Mouse (Mus musculus) adrenal gland, adult 2 months (tissue): ENCODE results near the gene Tulp1. TPM values are rescaled to one million over a fixed set of nuclear protein-coding genes. Genes with fewer than 3 reads are reported as not detected.
"Not testable (repeated sequence)": the region's sequence is repeated elsewhere in the genome, so short reads cannot be mapped to it uniquely, and the experiment has no call there.

Experiments used
- DNase-seq: peaks from one replicate; pipeline ENCODE4 v3.0.0; 2021
- polyA plus RNA-seq: library from polyadenylated mRNA; depleted of rRNA; stranded (reverse); fragments of >200 nt; gene quantifications from 2 replicates; pipeline ENCODE4 v1.2.3, GENCODE M21; 2012
- total RNA-seq, 2 experiments: library from RNA; stranded (reverse); gene quantifications; 2 replicates each; pipeline ENCODE4 v1.2.3; 2021

Gene Tulp1
- total and polyA plus RNA-seq, 3 experiments = 0.49 TPM; not detected in 2

- no peak for DNase-seq
Measured at GRCm38 (mm10) chr17:28337547-28337946, 27.5 kb downstream of the Tulp1 start.

- DNase-seq = no peak
Measured at GRCm38 (mm10) chr17:28335267-28335666, 29.8 kb downstream of the Tulp1 start.

DNA sequence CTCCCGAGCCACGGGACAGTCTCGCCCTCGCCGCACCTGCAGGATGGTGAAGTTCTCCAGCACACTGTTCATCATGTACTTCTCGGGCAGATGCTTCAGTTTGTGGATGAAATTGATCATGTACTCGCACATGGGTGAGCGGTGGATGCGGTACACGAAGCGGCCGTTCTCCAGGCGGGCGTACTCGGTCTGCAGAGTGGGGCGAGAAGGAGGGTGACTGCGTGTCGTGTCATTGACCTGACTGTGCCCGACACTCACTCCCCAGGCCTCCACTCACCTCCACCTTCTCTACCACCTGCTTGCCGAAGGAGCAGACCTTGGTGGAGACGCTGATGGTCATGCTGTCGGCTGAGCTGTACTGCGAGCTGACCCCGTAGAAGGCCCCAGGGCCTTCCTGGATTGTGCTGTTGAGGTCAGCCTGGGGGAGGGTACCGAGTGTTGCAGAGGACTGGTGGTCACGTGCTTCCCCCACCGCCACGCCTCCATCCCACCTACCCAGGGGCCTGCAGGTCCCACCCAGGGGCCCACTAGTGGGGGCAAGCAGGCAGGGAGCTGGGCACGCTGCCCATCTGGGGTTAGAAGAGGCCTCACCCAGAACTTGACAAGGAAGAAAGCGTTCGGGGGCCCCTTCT lies 32.0 kb downstream of the Tulp1 start:
- peak; percentile 17 for DNase-seq

- no peak for DNase-seq
Measured at GRCm38 (mm10) chr17:28332113-28332914, 32.7 kb downstream of the Tulp1 start.

GRCm38 (mm10) chr17:28331241-28332112 lies 33.5 kb downstream of the Tulp1 start:
- DNase-seq = no peak

GRCm38 (mm10) chr17:28330590-28330989 lies 34.4 kb downstream of the Tulp1 start:
- DNase-seq = not testable (repeated sequence)

GRCm38 (mm10) chr17:28330232-28330546 lies 34.8 kb downstream of the Tulp1 start:
- no peak for DNase-seq

- no peak for DNase-seq
Measured at GRCm38 (mm10) chr17:28329503-28330231, 35.4 kb downstream of the Tulp1 start.

GRCm38 (mm10) chr17:28328946-28329345 lies 36.1 kb downstream of the Tulp1 start:
- no peak for DNase-seq

GRCm38 (mm10) chr17:28328366-28328928 lies 36.6 kb downstream of the Tulp1 start, which contains the start of gene Rpl10a:
Rpl10a (plus strand) TSS chr17:28328471.
- DNase-seq = peak; percentile 96

- DNase-seq = peak; percentile 75
Measured at GRCm38 (mm10) chr17:28327673-28328325, 37.2 kb downstream of the Tulp1 start.

GRCm38 (mm10) chr17:28326951-28327350 lies 38.1 kb downstream of the Tulp1 start:
- DNase-seq = no peak

DNA sequence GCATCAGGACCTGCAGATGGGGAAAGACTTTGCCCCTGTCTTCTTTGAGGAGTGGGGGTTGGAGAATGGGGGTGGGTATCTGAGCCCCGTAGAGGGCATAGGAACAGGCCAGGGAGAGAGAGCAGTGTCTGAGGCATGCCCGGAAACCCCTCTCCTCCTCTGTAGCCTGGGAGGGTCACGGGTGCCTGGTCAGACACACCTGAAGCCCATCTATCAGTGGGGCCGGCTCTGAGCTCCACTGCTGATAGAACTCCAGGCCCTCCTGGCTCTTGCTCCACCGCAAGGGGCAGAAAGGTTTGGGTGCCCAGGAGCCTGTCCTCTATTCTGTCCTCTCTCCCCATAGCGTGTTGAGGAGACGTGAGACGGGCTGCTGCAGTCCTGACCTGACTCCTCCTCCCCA lies 39.3 kb downstream of the Tulp1 start:
- no peak for DNase-seq

- not testable (repeated sequence) for DNase-seq
Measured at GRCm38 (mm10) chr17:28324416-28324815, 40.6 kb downstream of the Tulp1 start.

DNA sequence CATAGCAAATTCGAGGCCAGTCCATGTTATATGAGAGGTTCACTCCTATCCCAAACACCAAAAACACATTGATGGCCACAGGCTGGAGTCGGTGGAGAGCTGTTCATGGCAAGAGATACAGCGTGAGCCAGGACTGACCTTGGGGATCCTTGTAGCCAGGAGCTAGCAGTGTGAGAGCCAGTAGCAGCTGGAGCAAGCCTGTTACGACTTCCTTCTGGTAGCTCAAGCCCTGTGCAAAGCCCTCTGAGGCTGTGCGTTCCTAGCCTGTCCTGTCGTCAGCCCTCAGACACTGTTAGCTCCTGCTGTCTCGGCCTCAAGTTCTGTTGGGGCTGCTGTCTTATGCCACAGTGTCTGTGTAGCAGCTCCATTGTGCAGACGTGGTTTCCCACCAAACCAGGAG lies 41.2 kb downstream of the Tulp1 start:
- no peak for DNase-seq

GRCm38 (mm10) chr17:28321700-28322099 lies 43.3 kb downstream of the Tulp1 start:
- DNase-seq = no peak

DNA sequence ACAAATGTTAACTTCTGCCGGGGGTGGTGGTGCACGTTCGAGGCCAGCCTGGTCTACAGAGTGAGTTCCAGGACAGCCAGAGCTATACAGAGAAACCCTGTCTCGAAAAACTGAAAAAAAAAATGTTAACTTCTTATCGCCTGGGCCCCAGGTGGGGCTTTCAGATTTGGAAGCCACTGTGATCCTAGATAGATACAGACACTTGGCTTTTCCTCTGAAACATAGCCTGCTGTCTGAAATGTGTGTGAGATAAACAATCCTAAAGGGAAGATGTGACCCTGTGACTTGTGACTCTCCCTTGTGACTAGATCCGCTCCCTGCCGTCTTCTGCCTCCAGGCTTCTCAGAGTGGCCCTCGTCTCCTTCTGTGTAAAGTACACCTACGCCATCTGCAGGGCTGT lies 47.3 kb downstream of the Tulp1 start:
- no peak for DNase-seq

DNA sequence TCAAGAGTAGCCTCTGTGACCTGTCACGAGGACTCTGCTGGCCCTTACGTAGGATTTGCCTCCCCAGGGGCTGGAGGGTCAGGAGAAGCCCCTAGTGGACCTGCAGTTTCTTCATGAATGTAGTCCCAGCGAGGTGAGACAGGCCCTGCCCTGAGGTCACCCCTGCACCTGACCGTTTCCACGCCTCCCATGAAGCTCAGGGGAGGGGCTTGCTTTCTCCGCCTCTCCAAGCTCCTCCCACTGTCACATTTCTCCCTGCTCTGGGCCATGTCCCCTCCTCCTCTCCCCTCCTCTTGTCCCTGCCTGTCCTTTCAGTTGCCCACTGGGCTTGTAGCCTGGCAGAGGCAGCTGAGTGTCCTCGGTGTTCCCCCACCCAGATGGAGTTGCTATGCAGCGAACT lies 47.9 kb downstream of the Tulp1 start:
- no peak for DNase-seq

DNA sequence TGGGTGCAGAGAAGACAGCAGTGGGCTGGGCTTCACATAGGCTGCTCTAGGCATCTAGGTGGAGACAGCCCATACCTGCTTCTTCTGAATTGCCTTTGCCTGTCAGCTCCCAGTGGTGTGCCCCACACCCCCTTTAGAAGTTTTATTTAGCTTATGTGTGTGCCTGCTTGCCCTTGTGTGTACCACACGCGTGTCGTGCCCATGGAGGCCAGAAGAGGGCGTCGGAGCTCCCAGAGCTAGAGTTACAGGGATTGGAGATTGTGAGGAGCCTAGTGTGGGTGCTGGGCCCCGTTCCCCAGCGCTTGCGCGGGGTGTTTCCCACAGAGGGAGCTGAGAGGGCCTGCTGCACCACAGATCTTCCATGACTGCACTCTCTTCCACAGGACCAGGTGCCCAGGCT lies 48.5 kb downstream of the Tulp1 start:
- DNase-seq = no peak

GRCm38 (mm10) chr17:28315611-28316160 lies 49.3 kb downstream of the Tulp1 start:
- DNase-seq = no peak

- DNase-seq = no peak
Measured at GRCm38 (mm10) chr17:28313880-28314225, 51.2 kb downstream of the Tulp1 start.
